Mouse (Mus musculus) ES-E14 (cell line): ENCODE measurements around the gene Tctex1d1.

Experiments used
- HCFC1 ChIP-seq: IDR thresholded peaks from 2 replicates; pipeline ENCODE4 v1.6.1; 2012; ENCODE audit warnings: low read length, inconsistent platforms, borderline replicate concordance; ENCODE audit not compliant: insufficient read depth
- MAFK ChIP-seq: IDR thresholded peaks from 2 replicates; pipeline ENCODE4 v1.6.1; 2014; ENCODE audit warnings: mild to moderate bottlenecking, low read depth, low read length, inconsistent platforms; ENCODE audit not compliant: insufficient read depth
- ZNF384 ChIP-seq: IDR thresholded peaks from 2 replicates; pipeline ENCODE4 v1.6.1; 2012; ENCODE audit warnings: low read depth, low read length, inconsistent platforms

DNA sequence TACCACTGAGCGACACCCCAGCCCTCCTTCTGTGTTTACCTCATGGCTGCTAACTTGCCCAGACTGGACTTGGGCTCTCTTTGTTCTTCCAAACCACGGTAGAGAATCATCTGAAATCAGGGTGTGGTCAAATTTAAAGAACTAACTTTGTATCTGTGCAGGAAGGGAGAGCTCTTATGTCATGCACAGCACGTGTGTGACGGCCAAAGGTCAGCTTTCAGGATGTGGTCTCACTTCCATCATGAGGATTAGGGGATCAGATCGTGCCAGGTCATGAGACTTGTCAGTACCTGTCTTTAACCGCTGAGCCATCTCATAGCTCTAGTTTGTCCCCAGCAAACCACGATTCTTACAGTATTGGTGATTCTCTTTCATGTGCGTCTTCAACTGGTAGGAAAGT, 3.3 kb downstream of the Tctex1d1 start:
- no peak for TF ChIP-seq ZNF384
- TF ChIP-seq HCFC1 = no peak
- no peak for TF ChIP-seq MAFK
